Mouse (Mus musculus): ENCODE results near the gene Fam189a2. TPM values are rescaled to one million over a fixed set of nuclear protein-coding genes. Genes with fewer than 3 reads are reported as not detected.
A peak's percentile ranks its signal among the peaks of the same experiment; 100 is the strongest.

Gene Fam189a2
- polyA plus RNA-seq, 1 experiment: not detected

- Histone ChIP-seq H3K9me3 (ENCODE audit: control insufficient read depth, low read length) (no peaks in the 10 kb centered on the region), H3K27me3 (ENCODE audit: control insufficient read depth) (peaks cover 58% of the 10 kb centered on the region), H3K4me1 (ENCODE audit: control insufficient read depth) (no peaks in the 10 kb centered on the region), H3K4me3 (replicated peaks) (no peak overlapping the region), H3K36me3 (ENCODE audit: control insufficient read depth) (no peaks in the 10 kb centered on the region)
- TF ChIP-seq TAL1 (IDR thresholded peaks at IDR 0.05; ENCODE audit: low read length): no peak
- TF ChIP-seq GATA1 (IDR thresholded peaks at IDR 0.05; ENCODE audit: low read length): no peak
Observed at GRCm38 (mm10) chr19:24032654-24033236, 1.9 kb upstream of the Fam189a2 start.

- TF ChIP-seq TAL1 (IDR thresholded peaks at IDR 0.05; ENCODE audit: low read length) (no peak), GATA1 (IDR thresholded peaks at IDR 0.05; ENCODE audit: low read length) (no peak)
- Histone ChIP-seq H3K4me1 (ENCODE audit: control insufficient read depth) (no peaks in the 10 kb centered on the region), H3K27me3 (ENCODE audit: control insufficient read depth) (peaks cover 58% of the 10 kb centered on the region), H3K4me3 (replicated peaks) (peak overlapping the region; percentile 23), H3K36me3 (ENCODE audit: control insufficient read depth) (no peaks in the 10 kb centered on the region), H3K9me3 (ENCODE audit: control insufficient read depth, low read length) (no peaks in the 10 kb centered on the region)
Observed at GRCm38 (mm10) chr19:24030511-24030870, 328 bp downstream of the Fam189a2 start.

- Histone ChIP-seq H3K4me3 (replicated peaks) (peak overlapping the region; percentile 23), H3K27me3 (ENCODE audit: control insufficient read depth) (peaks cover 58% of the 10 kb centered on the region), H3K9me3 (ENCODE audit: control insufficient read depth, low read length) (no peaks in the 10 kb centered on the region), H3K4me1 (ENCODE audit: control insufficient read depth) (no peaks in the 10 kb centered on the region), H3K36me3 (ENCODE audit: control insufficient read depth) (no peaks in the 10 kb centered on the region)
- no peak for TF ChIP-seq GATA1 (IDR thresholded peaks at IDR 0.05; ENCODE audit: low read length)
- TF ChIP-seq TAL1 (IDR thresholded peaks at IDR 0.05; ENCODE audit: low read length): no peak
Observed at GRCm38 (mm10) chr19:24029616-24030510, 956 bp downstream of the Fam189a2 start.

GRCm38 (mm10) chr19:24025876-24026275, 4.9 kb downstream of the Fam189a2 start:
- peaks cover 26% of the 10 kb centered on the region for H3K27me3 ChIP-seq (ENCODE audit: control insufficient read depth)
- H3K36me3 ChIP-seq (ENCODE audit: control insufficient read depth): no peaks in the 10 kb centered on the region
- no peak overlapping the region for H3K4me3 ChIP-seq (replicated peaks)
- TF ChIP-seq TAL1 (IDR thresholded peaks at IDR 0.05; ENCODE audit: low read length) (no peak), GATA1 (IDR thresholded peaks at IDR 0.05; ENCODE audit: low read length) (no peak)
- no peaks in the 10 kb centered on the region for H3K9me3 ChIP-seq (ENCODE audit: control insufficient read depth, low read length)
- no peaks in the 10 kb centered on the region for H3K4me1 ChIP-seq (ENCODE audit: control insufficient read depth)

- Histone ChIP-seq H3K27me3 (ENCODE audit: control insufficient read depth) (peaks cover 14% of the 10 kb centered on the region), H3K4me1 (ENCODE audit: control insufficient read depth) (no peaks in the 10 kb centered on the region), H3K4me3 (replicated peaks) (no peak overlapping the region), H3K36me3 (ENCODE audit: control insufficient read depth) (no peaks in the 10 kb centered on the region), H3K9me3 (ENCODE audit: control insufficient read depth, low read length) (no peaks in the 10 kb centered on the region)
- TF ChIP-seq TAL1 (IDR thresholded peaks at IDR 0.05; ENCODE audit: low read length) (no peak), GATA1 (IDR thresholded peaks at IDR 0.05; ENCODE audit: low read length) (no peak)
Observed at GRCm38 (mm10) chr19:24024667-24025066, 6.2 kb downstream of the Fam189a2 start.

- Histone ChIP-seq H3K36me3 (ENCODE audit: control insufficient read depth) (no peaks in the 10 kb centered on the region), H3K9me3 (ENCODE audit: control insufficient read depth, low read length) (no peaks in the 10 kb centered on the region), H3K4me1 (ENCODE audit: control insufficient read depth) (no peaks in the 10 kb centered on the region), H3K4me3 (replicated peaks) (no peak overlapping the region), H3K27me3 (ENCODE audit: control insufficient read depth) (peaks cover 9% of the 10 kb centered on the region)
- TF ChIP-seq GATA1 (IDR thresholded peaks at IDR 0.05; ENCODE audit: low read length) (no peak), TAL1 (IDR thresholded peaks at IDR 0.05; ENCODE audit: low read length) (no peak)
Observed at GRCm38 (mm10) chr19:24024131-24024530, 6.7 kb downstream of the Fam189a2 start.

DNA sequence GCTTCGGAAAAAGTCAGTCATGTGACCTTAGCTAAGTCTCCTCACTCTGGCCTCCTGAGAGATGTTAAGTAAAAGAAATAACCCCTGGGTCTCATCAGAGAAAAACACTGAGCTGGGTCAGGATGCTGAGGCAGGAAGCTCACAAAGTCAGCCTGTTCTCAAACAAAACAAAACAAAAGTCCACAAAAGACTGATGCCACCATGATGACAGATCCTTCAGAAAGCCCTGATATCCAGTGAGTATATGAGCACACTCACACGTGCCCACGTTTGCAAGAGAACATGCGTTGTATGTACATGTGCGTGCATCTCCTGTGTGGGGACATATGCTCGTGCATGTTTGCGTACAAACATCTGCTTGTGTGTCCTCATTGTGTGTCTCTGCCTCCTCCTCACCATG, 7.5 kb downstream of the Fam189a2 start:
- no peaks in the 10 kb centered on the region for H3K4me1 ChIP-seq (ENCODE audit: control insufficient read depth)
- H3K36me3 ChIP-seq (ENCODE audit: control insufficient read depth): no peaks in the 10 kb centered on the region
- H3K4me3 ChIP-seq (replicated peaks): no peak overlapping the region
- peaks cover 3% of the 10 kb centered on the region for H3K27me3 ChIP-seq (ENCODE audit: control insufficient read depth)
- TF ChIP-seq TAL1 (IDR thresholded peaks at IDR 0.05; ENCODE audit: low read length) (no peak), GATA1 (IDR thresholded peaks at IDR 0.05; ENCODE audit: low read length) (no peak)
- no peaks in the 10 kb centered on the region for H3K9me3 ChIP-seq (ENCODE audit: control insufficient read depth, low read length)

DNA sequence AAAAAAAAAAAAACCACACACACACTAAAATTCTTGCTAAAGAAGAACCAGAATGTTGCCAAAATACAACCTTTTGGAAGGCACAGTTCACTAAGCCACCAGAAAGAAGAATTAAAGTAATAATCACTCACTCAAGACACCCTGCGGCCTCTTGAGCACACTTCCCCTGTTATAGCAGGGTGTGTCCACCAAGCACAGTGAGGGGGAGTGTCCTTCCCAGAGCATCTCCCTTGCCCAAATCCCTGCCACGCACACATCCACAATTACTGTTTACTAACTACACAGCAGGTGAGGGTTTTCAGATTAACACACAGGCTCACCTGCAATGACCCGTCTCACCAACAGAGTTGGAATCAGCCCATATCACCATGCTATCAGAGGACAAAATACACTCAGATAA, 8.0 kb downstream of the Fam189a2 start:
- Histone ChIP-seq H3K27me3 (ENCODE audit: control insufficient read depth) (no peaks in the 10 kb centered on the region), H3K4me1 (ENCODE audit: control insufficient read depth) (no peaks in the 10 kb centered on the region), H3K4me3 (replicated peaks) (no peak overlapping the region), H3K36me3 (ENCODE audit: control insufficient read depth) (no peaks in the 10 kb centered on the region), H3K9me3 (ENCODE audit: control insufficient read depth, low read length) (no peaks in the 10 kb centered on the region)
- TF ChIP-seq GATA1 (IDR thresholded peaks at IDR 0.05; ENCODE audit: low read length): no peak

- H3K36me3 ChIP-seq (ENCODE audit: control insufficient read depth): no peaks in the 10 kb centered on the region
- no peak overlapping the region for H3K4me3 ChIP-seq (replicated peaks)
- H3K9me3 ChIP-seq (ENCODE audit: control insufficient read depth, low read length): no peaks in the 10 kb centered on the region
- no peak for TF ChIP-seq TAL1 (IDR thresholded peaks at IDR 0.05; ENCODE audit: low read length)
- TF ChIP-seq GATA1 (IDR thresholded peaks at IDR 0.05; ENCODE audit: low read length): no peak
- no peaks in the 10 kb centered on the region for H3K27me3 ChIP-seq (ENCODE audit: control insufficient read depth)
- H3K4me1 ChIP-seq (ENCODE audit: control insufficient read depth): no peaks in the 10 kb centered on the region
Observed at GRCm38 (mm10) chr19:24022301-24022700, 8.5 kb downstream of the Fam189a2 start.
